Mouse (Mus musculus) adrenal gland, adult 2 months (tissue): ENCODE results near the gene Senp5. TPM values are rescaled to one million over a fixed set of nuclear protein-coding genes. Genes with fewer than 3 reads are reported as not detected.
A peak's percentile ranks its signal among the peaks of the same experiment; 100 is the strongest.
"Not testable (repeated sequence)": the region's sequence is repeated elsewhere in the genome, so short reads cannot be mapped to it uniquely, and the experiment has no call there.

Experiments used
- DNase-seq: peaks from one replicate; pipeline ENCODE4 v3.0.0; 2021
- long read RNA-seq: library from polyadenylated mRNA; stranded (forward); transcript quantifications from one replicate; pipeline ENCODE4 v2.0.0, GENCODE M21; 2021
- polyA plus RNA-seq: library from polyadenylated mRNA; depleted of rRNA; stranded (reverse); fragments of >200 nt; gene quantifications from 2 replicates; pipeline ENCODE4 v1.2.3, GENCODE M21; 2012; rRNA removed
- total RNA-seq, 2 experiments: library from RNA; stranded (reverse); gene quantifications; 2 replicates each; pipeline ENCODE4 v1.2.3; 2021

Senp5 gene
- total RNA-seq: 10 to 100 TPM; 19.1 to 26.3 TPM
- 1.6 and 1.7 TPM in 2 replicates for polyA plus RNA-seq
- long read RNA-seq, full-length matches to known transcripts: 4 of 5 reads
- long read RNA-seq, partial matches to known transcripts: 0 of 5 reads
- long read RNA-seq, other reads (novel, unspliced or antisense): 1 of 5 reads

GRCm38 (mm10) chr16:32002509-32003477 is at the start of gene Senp5:
Senp5 (minus strand) TSS chr16:32003287.
- DNase-seq: peak; percentile 96

- no peak for DNase-seq
Measured at GRCm38 (mm10) chr16:32042367-32042766, 39.3 kb upstream of the Senp5 start.

- DNase-seq: no peak
Measured at GRCm38 (mm10) chr16:32019678-32020077, 16.6 kb upstream of the Senp5 start.

- DNase-seq: no peak
Measured at GRCm38 (mm10) chr16:32010330-32010729, 7.2 kb upstream of the Senp5 start.

- DNase-seq: peak; percentile 44
Measured at GRCm38 (mm10) chr16:32009913-32010312, 6.8 kb upstream of the Senp5 start.

- no peak for DNase-seq
Measured at GRCm38 (mm10) chr16:32008529-32009293, 5.6 kb upstream of the Senp5 start.

- DNase-seq: no peak
Measured at GRCm38 (mm10) chr16:32004731-32005130, 1.6 kb upstream of the Senp5 start.

- no peak for DNase-seq
Measured at GRCm38 (mm10) chr16:31996371-31996770, 6.7 kb downstream of the Senp5 start.

GRCm38 (mm10) chr16:31993946-31994345 is 9.1 kb downstream of the Senp5 start:
- DNase-seq: peak; percentile 14

GRCm38 (mm10) chr16:31993195-31993594 is 9.9 kb downstream of the Senp5 start:
- DNase-seq: peak; percentile 18

- DNase-seq: no peak
Measured at GRCm38 (mm10) chr16:31992039-31992438, 11.0 kb downstream of the Senp5 start.

GRCm38 (mm10) chr16:31980946-31981345 is 22.1 kb downstream of the Senp5 start:
- DNase-seq: no peak

GRCm38 (mm10) chr16:31979501-31979900 is 23.6 kb downstream of the Senp5 start:
- no peak for DNase-seq

- peak; percentile 38 for DNase-seq
Measured at GRCm38 (mm10) chr16:31975258-31975657, 27.8 kb downstream of the Senp5 start.

GRCm38 (mm10) chr16:31963224-31963623 is 39.9 kb downstream of the Senp5 start:
- no peak for DNase-seq

- peak; percentile 96 for DNase-seq
Measured at GRCm38 (mm10) chr16:31948345-31948774, 54.7 kb downstream of the Senp5 start, which contains the start of the genes 0610012G03Rik and Ncbp2. 0610012G03Rik (minus strand) TSS chr16:31948494. Ncbp2 (plus strand) TSS chr16:31948513.

GRCm38 (mm10) chr16:31947901-31948316 is 55.2 kb downstream of the Senp5 start:
- DNase-seq: no peak

- no peak for DNase-seq
Measured at GRCm38 (mm10) chr16:31947333-31947732, 55.8 kb downstream of the Senp5 start.

GRCm38 (mm10) chr16:31945986-31946385 is 57.1 kb downstream of the Senp5 start:
- DNase-seq: not testable (repeated sequence)

- DNase-seq: no peak
Measured at GRCm38 (mm10) chr16:31945372-31945771, 57.7 kb downstream of the Senp5 start.

- no peak for DNase-seq
Measured at GRCm38 (mm10) chr16:31944698-31945255, 58.3 kb downstream of the Senp5 start.

GRCm38 (mm10) chr16:31943980-31944379 is 59.1 kb downstream of the Senp5 start:
- DNase-seq: peak; percentile 77
